Mouse (Mus musculus): Measurements from ENCODE around the gene Tusc2. TPM values are rescaled to one million over a fixed set of nuclear protein-coding genes. Genes with fewer than 3 reads are reported as not detected.

Tusc2 gene
- polyA plus RNA-seq, 1 experiment = 143 TPM

DNA sequence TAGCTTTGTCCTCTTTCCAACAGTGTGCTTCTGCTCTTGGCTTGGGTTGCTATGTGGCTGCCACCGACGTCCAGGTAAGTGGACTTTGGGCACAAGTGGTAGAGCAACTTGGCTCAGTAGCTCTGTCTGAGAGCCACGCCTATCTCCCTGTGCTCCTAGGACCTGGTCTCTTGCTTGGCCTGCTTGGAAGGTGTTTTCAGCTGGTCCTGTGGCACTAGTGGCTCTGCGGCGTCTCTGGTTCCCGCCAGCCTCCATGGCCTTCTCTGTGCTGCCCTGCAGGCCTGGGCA, 27.7 kb downstream of the Tusc2 start:
- no peak for TF ChIP-seq POLR2A (IDR thresholded peaks at IDR 0.05; ENCODE audit: extremely low read depth, insufficient read depth, low read length)
- no peak for TF ChIP-seq CTCF (IDR thresholded peaks at IDR 0.05; ENCODE audit: extremely low read depth, insufficient read depth, low read length)
- Histone ChIP-seq H3K27ac (ENCODE audit: insufficient read depth, low read length) (no peak overlapping the region), H3K4me3 (ENCODE audit: insufficient read depth, low read length) (no peak overlapping the region), H3K4me1 (ENCODE audit: control insufficient read depth, insufficient read depth, low read length) (no peaks in the 10 kb centered on the region)

GRCm38 (mm10) chr9:107593101-107593976, 30.3 kb downstream of the Tusc2 start:
- H3K27ac ChIP-seq (ENCODE audit: insufficient read depth, low read length) = no peak overlapping the region
- no peak overlapping the region for H3K4me3 ChIP-seq (ENCODE audit: insufficient read depth, low read length)
- TF ChIP-seq CTCF (IDR thresholded peaks at IDR 0.05; ENCODE audit: extremely low read depth, insufficient read depth, low read length) = no peak
- no peaks in the 10 kb centered on the region for H3K4me1 ChIP-seq (ENCODE audit: control insufficient read depth, insufficient read depth, low read length)

DNA sequence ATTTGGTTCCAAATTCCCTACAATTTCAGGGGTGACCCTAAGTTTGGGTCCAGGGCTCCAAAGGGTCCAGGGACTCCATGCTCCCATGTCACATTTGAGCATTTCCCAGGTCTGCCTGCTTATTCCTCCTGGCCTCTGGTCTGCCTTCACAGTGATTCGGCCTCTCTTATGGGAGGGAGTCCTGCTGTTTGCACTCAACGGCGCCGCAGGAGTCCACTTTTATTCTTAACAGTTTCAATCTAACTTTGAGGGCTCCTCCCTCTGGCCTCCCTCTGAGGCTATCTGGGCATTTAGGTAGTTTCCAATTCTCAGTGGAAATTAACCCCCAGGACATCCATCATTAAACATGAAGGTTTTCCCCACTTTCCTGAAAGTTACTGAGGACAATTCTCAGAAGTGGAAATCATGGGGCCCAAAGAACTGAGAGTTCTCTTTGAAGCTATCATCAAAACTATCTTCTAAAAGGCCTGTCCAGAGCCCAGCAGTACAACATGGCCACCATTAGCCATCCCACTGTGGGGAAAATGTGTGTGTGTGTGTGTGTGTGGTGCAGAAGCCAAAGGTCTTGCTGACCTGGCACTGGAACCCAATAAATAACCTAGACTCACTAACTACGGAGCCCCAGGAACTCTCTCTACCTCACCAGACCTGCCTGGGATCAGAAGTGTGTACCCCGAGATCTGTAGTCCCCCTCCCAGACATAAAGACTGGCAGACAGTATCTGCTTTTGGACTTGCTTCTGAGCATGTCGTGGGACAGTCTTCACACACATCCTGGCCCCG, 31.4 kb downstream of the Tusc2 start:
- Histone ChIP-seq H3K27ac (ENCODE audit: insufficient read depth, low read length) (no peak overlapping the region), H3K4me3 (ENCODE audit: insufficient read depth, low read length) (no peak overlapping the region), H3K4me1 (ENCODE audit: control insufficient read depth, insufficient read depth, low read length) (no peaks in the 10 kb centered on the region)
- TF ChIP-seq POLR2A (IDR thresholded peaks at IDR 0.05; ENCODE audit: extremely low read depth, insufficient read depth, low read length) = no peak
- no peak for TF ChIP-seq CTCF (IDR thresholded peaks at IDR 0.05; ENCODE audit: extremely low read depth, insufficient read depth, low read length)

DNA sequence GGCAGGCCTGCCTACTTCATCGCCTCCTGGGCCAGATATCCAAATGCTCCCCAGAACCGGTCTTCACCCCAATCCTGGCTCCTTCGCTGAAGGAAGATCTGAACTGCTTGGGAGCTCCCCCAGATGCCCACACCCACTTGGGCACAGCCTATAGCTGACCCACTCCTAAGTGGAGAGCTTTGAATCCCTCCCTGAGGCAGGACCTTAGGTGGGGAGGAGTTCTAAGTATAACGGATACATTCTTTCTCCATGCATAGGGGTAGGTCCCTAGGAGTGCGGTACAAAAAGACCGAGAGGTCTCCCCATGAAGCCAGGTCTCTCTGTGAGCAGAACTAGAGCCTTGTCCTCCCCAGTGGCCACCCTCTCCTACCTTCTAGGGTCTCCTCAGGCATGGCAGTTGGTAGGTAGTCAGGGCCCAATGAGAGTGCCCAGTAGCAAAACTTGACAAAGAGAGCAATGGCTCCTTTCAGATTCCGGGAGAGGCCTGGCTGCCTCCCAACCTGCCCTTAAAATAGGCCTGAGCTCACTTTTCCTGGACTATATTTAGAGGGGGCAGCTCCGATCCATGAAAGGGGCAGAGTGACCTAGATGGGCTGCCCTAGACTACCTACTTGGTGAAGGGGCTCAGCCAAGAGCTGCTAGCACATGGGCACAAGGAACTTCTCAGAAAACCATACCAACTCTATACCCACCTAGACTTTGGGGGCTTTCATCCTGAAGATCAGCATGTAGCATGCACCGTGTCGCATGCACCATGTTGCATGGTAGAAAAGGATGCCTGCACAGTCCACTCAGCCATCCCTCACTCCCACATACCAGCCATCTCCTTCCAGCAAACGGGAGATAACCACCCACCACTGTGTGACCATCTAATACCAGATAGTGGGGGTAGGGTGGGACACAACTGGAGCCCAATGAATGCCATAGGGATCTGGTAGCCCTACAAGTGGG, 33.8 kb downstream of the Tusc2 start:
- Histone ChIP-seq H3K4me3 (ENCODE audit: insufficient read depth, low read length) (no peak overlapping the region), H3K4me1 (ENCODE audit: control insufficient read depth, insufficient read depth, low read length) (no peaks in the 10 kb centered on the region), H3K27ac (ENCODE audit: insufficient read depth, low read length) (no peak overlapping the region)
- no peak for TF ChIP-seq CTCF (IDR thresholded peaks at IDR 0.05; ENCODE audit: extremely low read depth, insufficient read depth, low read length)
- no peak for TF ChIP-seq POLR2A (IDR thresholded peaks at IDR 0.05; ENCODE audit: extremely low read depth, insufficient read depth, low read length)

- Histone ChIP-seq H3K4me3 (ENCODE audit: insufficient read depth, low read length) (no peak overlapping the region), H3K4me1 (ENCODE audit: control insufficient read depth, insufficient read depth, low read length) (no peaks in the 10 kb centered on the region; the same call in 1 of the 2 replicates), H3K27ac (ENCODE audit: insufficient read depth, low read length) (no peak overlapping the region)
- no peak for TF ChIP-seq CTCF (IDR thresholded peaks at IDR 0.05; ENCODE audit: extremely low read depth, insufficient read depth, low read length)
- no peak for TF ChIP-seq POLR2A (IDR thresholded peaks at IDR 0.05; ENCODE audit: extremely low read depth, insufficient read depth, low read length)
Measured at GRCm38 (mm10) chr9:107598385-107598784, 35.3 kb downstream of the Tusc2 start.

- Histone ChIP-seq H3K27ac (ENCODE audit: insufficient read depth, low read length) (no peak overlapping the region), H3K4me3 (ENCODE audit: insufficient read depth, low read length) (no peak overlapping the region), H3K4me1 (ENCODE audit: control insufficient read depth, insufficient read depth, low read length) (no peaks in the 10 kb centered on the region; the same call in 1 of the 2 replicates)
- TF ChIP-seq POLR2A (IDR thresholded peaks at IDR 0.05; ENCODE audit: extremely low read depth, insufficient read depth, low read length) (no peak), CTCF (IDR thresholded peaks at IDR 0.05; ENCODE audit: extremely low read depth, insufficient read depth, low read length) (no peak)
Measured at GRCm38 (mm10) chr9:107599433-107599832, 36.4 kb downstream of the Tusc2 start.

GRCm38 (mm10) chr9:107599842-107600241, 36.8 kb downstream of the Tusc2 start:
- no peak overlapping the region for H3K4me3 ChIP-seq (ENCODE audit: insufficient read depth, low read length)
- TF ChIP-seq POLR2A (IDR thresholded peaks at IDR 0.05; ENCODE audit: extremely low read depth, insufficient read depth, low read length) (no peak), CTCF (IDR thresholded peaks at IDR 0.05; ENCODE audit: extremely low read depth, insufficient read depth, low read length) (no peak)

GRCm38 (mm10) chr9:107600745-107601144, 37.7 kb downstream of the Tusc2 start:
- no peaks in the 10 kb centered on the region; the same call in 1 of the 2 replicates for H3K4me1 ChIP-seq (ENCODE audit: control insufficient read depth, insufficient read depth, low read length)
- TF ChIP-seq CTCF (IDR thresholded peaks at IDR 0.05; ENCODE audit: extremely low read depth, insufficient read depth, low read length) (0 out of 2 replicates have a peak, but pooled peaks have one; percentile 14), POLR2A (IDR thresholded peaks at IDR 0.05; ENCODE audit: extremely low read depth, insufficient read depth, low read length) (no peak)
- no peak overlapping the region for H3K27ac ChIP-seq (ENCODE audit: insufficient read depth, low read length)
- no peak overlapping the region for H3K4me3 ChIP-seq (ENCODE audit: insufficient read depth, low read length)

More at GRCm38 (mm10) chr9:107599842-107600241, 36.8 kb downstream of the Tusc2 start:
- no peak overlapping the region for H3K27ac ChIP-seq (ENCODE audit: insufficient read depth, low read length)
- H3K4me1 ChIP-seq (ENCODE audit: control insufficient read depth, insufficient read depth, low read length) = no peaks in the 10 kb centered on the region; the same call in 1 of the 2 replicates

- Histone ChIP-seq H3K4me3 (ENCODE audit: insufficient read depth, low read length) (no peak overlapping the region), H3K27ac (ENCODE audit: insufficient read depth, low read length) (no peak overlapping the region), H3K4me1 (ENCODE audit: control insufficient read depth, insufficient read depth, low read length) (no peaks in the 10 kb centered on the region; the same call in 1 of the 2 replicates)
- no peak for TF ChIP-seq CTCF (IDR thresholded peaks at IDR 0.05; ENCODE audit: extremely low read depth, insufficient read depth, low read length)
- TF ChIP-seq POLR2A (IDR thresholded peaks at IDR 0.05; ENCODE audit: extremely low read depth, insufficient read depth, low read length) = no peak
Measured at GRCm38 (mm10) chr9:107601275-107601674, 38.2 kb downstream of the Tusc2 start.
